Mouse (Mus musculus): ENCODE measurements around the gene Ksr1. TPM values are rescaled to one million over a fixed set of nuclear protein-coding genes. Genes with fewer than 3 reads are reported as not detected.
A peak's percentile ranks its signal among the peaks of the same experiment; 100 is the strongest.

Ksr1 gene
- polyA plus RNA-seq, 1 experiment, result 12.2 TPM

DNA sequence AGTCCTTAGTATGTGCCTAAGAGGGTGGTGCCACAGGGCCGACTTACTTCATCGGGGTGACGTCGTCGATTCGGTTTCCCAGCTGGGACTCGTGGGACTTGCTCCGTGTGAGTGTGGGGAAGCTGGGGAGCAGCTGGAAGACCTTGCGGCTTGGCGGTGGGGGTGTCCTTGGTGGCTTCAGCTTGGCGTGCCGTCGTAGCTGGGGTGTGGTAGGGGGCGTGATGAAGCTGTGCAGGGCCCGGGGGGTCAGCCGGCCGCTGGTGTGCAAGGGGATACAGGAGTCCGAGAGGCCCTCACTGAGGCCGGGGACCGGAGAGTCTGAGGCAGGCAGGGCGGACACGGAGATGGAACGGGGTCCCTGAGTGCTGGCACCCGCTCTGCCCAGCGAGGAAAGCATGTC is 101.4 kb downstream of the Ksr1 start:
- no peak for DNase-seq (ENCODE audit: low spot score)

DNA sequence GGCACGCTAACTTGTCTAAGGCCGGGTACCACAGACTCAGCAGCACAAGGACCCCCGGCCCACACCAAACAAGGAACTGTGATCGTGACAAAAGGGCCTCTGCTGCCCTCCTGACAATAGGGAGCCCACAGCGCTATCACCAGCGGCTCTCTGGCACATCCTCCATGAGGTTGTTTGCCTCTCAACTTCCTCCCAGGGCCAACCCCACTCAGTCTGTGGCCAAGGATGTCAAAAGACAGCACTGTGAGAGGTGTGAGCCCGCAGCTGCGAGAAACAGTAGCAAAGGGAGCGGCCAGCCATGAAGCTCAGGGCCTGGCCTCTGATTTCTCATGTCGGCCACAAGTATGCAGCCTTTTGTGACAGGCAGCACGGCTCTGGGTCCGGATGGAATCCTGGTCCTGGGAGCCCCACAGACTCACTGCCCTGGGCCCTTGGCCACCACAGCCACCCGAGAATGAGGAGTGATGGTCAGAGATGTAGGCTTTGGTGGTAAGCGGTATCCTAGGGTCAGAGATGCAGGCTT is 104.2 kb downstream of the Ksr1 start:
- DNase-seq (ENCODE audit: low spot score), result no peak

DNA sequence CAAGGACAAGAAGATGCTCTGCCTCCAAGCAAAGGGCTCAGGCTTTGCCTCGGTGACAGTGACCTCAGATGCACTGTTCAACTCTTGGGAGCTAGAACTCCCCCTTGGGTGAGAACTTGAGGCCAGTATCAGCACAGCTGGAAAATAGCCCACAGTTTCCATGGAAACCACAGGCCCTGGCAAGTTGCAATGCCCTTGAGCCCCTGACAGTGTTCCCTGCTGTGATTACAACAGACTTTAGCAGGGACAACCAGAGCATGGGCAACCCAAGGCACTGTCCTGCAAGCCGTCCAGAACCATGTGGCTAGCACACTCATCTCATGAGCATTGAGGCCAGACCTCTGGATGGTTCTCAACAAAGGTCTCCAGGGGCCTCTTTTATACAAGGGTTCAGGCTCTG is 106.7 kb downstream of the Ksr1 start:
- DNase-seq (ENCODE audit: low spot score), result no peak

DNA sequence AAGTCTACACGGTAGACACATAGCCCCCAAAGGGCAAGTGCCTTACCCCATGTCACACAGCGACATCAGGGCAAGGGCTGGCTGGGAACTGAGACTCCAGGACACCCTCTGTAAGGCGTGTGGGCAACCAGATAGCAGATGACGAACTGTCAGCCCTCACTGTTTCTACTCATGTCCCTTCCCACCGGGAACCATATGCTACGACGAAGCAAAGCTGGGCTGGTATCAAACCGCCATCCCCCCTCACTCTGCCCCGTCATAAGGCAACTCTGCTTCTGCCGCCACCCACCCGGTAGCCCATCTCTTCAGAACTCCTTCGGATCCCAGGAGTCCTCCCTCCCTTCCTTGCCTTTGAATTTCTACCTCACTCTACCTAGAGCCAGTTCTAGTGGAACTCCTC is 108.7 kb downstream of the Ksr1 start:
- no peak for DNase-seq (ENCODE audit: low spot score)

DNA sequence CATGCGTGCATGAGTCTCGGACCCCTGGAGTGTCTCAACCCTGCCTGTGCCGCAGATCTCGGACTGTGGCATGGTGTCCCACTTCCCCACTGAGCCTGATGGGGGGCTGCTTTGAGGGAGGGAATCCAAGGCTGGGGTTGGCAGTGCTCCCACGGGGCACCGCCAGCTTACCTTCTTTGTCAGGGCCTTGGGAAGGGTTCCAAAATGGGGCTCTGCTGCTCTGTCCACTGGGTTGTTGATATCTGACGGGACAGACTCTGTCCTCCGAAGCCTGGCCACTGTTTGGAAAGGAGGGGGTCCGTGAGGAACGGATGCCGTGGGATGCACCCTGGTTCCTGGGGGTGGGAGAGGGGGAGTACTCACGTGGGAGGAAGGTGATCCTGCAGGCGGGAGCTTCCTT is 109.9 kb downstream of the Ksr1 start:
- DNase-seq (ENCODE audit: low spot score), result no peak

DNA sequence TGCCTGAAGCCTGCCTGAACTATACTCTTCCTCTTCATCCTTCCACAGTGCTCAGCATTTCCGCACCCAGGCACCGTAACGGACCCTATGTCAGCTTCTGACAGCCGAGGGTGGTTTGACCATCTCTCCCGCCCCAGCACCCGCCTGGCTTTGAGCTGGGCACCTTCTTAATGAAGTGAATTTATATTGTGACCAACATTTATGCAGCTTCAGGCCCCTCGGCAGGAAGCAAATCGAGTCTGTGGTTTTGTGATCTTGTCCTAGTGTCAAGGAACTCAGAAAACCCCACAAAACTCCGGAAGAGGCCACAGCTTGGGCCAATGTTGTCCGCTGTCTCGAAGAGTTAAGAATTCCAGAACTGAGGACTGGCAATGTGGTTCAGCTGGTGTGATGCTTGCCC is 112.6 kb downstream of the Ksr1 start:
- DNase-seq (ENCODE audit: low spot score), result no peak

DNA sequence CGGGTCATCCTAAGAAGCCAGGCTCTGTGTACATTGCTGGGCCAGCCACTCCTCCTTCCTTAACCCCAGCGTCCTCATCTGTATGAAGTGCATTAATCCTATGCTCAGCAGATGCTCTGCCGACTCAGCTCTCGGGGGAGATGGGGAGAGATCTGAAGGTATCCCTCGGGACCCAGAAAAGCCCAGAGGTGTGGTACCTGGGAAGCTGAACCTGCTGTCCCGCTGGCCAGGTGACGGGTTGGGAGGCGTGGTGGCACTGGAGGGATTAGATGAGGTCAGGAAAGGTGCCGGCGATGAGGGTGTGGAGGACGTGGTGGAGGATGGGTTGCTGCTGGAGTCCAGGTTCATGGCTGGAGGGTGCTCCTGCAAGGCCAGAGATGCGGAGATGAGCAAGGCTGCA is 113.2 kb downstream of the Ksr1 start:
- DNase-seq (ENCODE audit: low spot score), result no peak

DNA sequence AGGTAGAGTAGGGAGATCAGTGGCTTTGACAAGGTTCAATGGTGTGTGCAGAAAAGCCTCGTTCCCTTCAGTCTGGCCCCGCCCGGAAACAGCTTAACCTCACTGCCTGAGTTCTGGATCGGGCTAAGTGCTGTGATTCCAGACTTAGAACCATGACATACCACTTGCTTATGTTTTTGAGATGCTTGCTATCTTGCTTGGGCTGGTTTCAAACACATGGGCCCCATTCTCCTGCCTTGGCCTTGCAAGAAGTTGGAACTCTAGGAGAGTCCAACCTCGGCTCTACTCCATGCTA is 114.8 kb downstream of the Ksr1 start:
- DNase-seq (ENCODE audit: low spot score), result no peak

DNA sequence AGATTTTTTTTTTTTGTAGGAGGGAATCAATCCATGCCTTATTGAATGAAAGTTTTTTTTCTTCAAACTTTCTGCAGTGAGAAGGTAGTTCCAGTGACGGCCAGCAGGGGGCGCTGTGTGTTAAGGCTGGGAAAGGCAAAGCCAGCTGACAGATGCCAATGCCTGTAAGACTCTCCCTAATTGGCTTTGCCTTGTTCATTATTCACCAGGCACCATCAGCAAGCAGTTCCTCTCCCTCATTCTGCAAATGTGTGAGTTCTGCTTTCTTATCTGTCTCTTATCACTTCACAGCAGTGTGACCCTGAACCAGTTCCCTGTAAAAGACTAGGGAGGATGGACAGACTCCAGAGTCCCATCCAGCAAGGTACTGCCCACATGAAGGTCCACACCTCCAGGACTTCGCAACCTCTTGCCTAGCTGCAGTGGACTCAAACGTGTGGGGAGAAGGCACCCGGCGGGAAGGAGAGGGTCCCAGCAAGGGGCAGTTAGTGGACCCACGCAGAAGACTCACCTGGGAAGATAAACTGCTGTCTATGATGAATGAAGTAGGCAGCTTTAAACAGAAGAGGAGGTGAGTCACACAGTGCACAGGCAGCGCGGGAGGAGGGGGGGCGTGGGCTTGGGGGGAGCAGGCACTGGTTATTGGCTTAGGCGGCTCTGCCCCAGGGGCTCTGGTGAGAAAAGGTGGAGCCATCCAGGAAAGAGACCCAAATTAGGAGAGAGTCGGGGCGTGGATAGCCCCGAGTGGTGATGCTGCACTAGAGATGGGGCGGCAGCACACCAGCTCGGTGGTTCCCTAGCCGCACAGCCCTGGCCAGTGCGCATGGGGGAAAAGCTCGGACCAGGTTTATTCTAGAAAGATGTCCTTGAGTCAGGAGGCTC is 115.4 kb downstream of the Ksr1 start:
- DNase-seq (ENCODE audit: low spot score), result peak; percentile 87

DNA sequence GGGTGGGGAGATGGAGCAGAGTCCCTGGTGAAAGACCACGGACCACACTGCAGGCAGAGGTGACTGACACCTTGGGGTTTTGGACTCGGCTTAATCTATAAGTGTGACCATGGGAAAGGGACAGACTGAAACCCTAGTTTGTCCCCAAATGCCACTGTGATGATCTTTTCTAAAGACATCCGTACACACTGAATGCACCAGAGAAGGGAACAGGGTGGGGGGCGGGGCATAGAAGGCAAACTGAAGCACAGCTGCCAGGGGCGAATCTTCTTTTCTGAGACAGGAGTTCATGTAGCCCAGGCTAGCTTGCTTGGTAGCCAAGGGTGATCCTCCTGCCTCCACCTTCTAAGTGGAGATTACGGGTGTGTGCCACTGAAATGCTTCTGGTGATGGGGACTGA is 122.5 kb downstream of the Ksr1 start:
- no peak for DNase-seq (ENCODE audit: low spot score)

DNA sequence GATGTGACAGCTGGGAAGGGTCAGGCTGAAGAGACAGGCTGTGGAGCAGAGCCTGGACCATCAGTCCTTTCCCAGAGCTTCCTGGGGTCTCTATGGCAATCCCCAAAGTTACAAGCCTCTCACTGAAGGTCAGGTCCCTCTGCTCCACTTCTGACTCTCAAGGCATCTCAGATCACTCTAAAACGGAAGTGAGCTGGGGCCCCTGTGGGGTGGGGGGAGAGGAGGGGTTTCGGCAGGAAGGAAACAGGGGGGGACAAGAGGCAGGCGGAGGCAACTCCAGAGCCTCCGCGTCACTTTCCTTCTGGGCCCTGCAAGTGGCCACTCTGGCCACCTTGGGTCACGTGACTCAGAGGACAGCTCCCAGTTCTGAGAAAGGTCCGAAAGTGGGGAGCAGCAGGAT is 122.9 kb downstream of the Ksr1 start:
- no peak for DNase-seq (ENCODE audit: low spot score)

DNA sequence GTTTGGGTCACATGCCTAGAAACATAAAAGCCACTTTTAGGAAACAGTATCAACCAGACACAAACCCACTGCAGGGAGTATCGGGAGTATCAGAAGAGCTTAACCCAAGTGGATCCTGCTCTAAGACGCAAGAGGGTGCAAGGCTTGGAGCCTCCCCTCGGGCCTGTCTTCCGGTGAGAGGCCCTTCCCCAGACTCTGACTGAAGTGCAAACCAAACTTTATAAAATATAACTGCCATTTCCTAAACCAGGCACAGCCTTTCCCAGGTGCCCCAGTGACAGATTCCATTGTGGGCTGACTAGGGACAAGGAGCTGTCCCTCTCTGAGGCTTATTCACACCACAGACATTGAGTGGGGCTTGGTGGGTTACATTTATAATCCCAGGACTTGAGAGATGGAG is 123.4 kb downstream of the Ksr1 start:
- DNase-seq (ENCODE audit: low spot score), result no peak

DNA sequence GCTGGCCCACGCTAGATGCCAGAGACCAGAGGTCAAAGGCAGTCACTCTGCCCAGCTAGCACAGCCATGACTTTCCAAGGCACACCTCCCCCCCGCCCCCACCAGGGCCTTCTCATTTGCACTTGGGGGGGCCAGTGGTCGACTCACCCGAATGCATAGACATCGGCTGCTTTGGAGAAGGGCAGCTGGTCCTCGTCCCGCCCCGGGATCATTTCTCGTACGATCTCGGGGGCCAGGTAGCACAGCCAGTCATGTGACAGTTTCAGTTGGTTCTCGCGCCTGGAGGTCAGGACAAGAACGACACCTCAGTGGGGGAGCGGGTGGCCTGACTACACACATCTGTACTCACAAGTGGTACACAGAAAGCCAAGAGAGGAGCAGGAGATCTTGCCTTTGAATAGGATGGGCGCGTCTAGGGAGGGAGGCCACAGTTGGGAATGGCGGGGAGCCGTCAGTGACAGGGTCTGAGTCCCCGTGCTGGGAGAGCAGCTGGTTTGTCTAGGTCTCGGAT is 125.6 kb downstream of the Ksr1 start:
- DNase-seq (ENCODE audit: low spot score), result no peak

DNA sequence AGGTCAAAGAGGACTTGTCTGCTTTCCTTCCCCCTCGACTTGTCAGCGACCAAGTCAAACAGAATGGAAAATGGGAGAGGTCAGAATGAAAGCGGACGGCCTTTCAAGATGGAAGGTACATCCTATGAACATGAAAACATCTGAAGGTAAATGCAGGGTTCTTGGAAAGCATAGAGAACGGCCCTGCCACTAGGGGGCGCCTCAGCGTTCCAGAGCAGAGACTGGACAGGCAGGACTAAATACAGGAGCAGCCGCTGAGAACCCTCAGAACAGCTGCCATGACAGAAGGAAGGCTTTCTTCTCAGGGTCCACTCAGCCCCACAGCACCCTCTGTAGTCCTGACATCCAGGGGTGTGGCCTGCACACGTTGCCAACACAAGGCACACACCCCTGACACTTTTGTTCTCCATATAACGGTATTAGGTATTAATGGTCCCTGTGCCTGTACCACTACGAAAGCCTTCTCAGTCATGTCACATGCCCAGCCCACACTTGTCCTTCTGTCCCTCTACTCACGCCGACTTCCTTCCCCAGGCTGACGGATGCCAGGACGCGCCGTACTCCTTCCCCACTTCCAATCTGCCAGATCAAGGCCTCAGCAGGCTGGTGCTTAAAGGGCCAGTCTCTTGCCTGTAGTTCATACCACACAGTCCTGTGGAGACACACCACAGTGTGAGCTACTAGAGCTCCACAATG is 126.2 kb downstream of the Ksr1 start:
- DNase-seq (ENCODE audit: low spot score), result no peak

DNA sequence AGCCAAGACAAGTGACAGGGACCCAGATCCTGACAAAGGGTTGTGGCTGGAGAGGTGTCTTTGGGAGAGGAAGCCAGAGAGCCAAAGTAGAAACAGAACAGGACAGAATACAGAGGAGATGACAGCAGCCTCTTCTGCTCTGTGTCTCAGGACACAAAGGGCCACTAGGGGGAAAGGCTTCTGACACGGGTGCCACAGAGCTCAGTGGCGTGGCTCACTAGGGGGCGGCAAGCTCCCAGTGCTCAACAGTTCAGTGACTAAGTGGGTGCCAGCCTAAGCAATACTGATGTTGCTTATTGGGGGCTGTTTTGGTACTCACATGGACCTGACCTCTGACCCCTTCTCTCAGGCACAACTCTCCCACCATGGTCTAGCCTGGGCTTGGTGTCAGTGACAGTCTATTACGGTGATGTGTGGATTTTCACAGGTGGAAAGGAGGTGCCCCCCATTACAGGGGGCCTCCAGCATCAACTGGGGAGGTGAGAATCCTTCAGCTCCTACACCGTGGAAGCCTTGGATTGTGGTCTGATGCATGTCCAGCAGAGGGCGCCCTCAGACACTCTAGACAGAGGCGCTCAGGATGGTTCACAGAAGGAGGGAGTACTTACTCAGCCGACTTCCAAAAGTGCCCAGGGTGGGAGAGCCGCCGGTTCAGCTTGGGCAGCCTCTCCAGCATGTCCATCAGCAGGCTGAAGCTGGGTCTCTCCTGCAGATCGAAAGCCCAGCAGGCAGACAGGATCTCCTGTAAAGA is 127.1 kb downstream of the Ksr1 start:
- DNase-seq (ENCODE audit: low spot score), result peak; percentile 66

DNA sequence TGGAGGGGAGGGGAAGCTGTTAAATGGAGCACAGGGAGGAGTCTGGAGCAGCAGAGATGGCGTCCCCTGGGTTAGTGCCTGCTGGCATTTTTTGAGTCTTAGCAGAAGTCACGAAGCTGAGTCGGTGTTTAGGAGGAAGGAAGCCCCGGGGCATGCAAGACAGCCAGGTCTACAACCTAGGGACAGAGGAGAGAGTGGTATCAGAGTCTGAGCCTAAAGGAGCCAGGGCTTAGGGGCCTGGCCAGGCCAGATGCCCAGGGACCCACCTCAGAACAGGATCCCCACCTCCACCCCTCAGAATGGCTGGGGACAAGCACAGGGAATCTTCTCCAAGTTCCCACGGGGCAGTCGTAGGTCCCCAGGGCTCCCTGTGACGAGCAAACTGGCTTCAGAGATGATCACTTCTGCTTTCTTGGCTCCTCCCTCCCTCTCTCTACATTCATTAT is 129.0 kb downstream of the Ksr1 start:
- DNase-seq (ENCODE audit: low spot score), result no peak

DNA sequence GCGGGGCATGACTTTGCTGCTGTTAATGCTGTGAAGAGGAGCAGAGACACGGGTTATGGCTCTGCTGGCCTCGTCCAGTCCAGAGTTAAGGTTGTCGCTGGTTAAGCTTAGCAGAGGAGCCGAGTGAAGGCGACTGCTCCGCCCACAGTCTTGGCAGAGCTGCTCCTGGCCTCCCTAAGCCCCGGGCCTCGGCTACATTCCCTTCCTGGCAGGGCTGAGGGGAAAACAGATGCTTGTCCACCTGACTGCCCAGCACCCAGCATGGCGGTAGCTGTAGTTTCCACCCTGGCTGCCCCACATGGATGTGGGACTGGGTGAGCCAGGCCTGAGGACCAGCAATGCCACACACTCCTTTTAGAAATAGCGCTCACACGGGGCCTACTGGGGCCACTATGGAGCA is 130.0 kb downstream of the Ksr1 start:
- peak; percentile 16 for DNase-seq (ENCODE audit: low spot score)

DNA sequence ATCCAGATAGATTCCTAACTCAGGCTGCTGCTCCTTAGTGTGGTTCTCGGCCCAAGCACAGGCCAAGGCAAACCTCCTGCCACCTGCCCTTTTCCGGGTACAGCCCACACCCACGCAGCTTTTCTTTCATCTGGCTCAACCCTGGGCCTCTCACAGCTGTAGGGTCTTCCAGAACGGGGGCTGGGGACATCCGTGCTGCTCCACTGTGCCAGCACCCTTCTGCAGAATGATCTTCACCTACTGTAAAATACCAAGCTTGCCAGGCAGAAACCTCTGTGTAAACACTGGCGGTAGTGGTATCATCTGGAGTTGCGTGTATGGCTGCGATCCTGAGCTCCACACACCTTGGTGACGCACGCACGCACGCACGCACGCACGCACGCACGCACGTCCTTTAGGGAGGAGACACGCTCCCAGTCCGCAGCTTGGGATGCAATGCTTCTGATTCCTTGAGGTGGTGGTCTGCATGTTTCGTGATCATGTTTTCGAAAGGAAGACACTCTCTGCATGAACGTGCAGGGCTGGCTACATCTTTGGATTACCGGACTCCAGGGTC is 130.5 kb downstream of the Ksr1 start:
- DNase-seq (ENCODE audit: low spot score), result peak; percentile 12

DNA sequence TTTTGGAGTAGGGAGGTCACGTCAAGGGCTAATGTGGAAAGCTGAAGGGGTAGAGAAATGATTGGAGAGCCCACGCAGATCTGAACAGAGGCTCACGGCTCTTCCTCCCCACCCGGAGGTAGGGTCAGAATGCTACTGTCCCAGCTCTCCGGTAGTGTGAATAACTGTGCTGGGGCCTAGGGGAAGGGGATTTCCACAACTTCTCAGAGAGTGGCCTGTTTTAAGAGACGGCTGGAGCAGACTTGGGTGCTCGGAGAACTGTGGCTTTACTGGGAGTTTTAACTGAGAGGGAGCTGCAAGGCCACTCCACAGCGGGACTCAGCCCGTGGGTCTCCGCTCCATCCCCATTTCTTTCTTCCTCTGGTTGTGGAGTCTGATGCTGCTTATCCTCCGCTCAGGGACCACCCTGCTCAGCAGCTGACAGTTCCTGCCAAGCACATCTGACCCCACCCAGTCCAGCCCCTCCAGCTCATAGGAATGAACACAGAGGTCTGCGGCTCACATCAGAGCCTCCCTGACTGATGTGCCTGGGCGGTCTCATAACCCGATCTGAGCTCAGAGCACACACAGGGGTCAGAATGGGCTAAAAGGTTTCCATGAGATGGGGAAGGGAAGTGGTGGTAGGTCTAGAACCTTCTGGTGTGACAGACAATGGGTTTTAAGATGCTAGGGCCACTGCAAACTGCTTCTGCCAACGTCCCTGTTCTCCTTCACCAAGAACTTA is 131.4 kb downstream of the Ksr1 start:
- DNase-seq (ENCODE audit: low spot score), result peak; percentile 9

DNA sequence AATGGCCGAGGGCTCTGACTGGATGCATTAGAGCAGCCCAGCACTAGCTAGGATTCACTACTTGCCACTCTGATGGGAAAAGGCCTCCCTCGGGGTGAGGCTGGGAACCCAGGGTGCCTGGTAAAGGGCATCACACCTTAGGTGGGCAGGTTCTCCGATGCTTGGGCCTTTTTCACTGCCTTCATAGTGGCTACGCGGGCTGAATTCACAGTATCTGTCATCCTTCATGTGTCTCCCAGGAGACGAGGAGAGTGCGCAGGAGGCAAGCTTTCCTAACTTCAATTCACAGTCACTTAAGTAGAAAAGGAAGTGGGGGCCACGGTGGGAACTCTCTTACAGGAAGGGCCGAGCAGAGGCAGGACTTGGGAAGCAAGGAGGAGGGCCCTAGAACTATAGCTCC is 132.4 kb downstream of the Ksr1 start:
- DNase-seq (ENCODE audit: low spot score), result no peak

DNA sequence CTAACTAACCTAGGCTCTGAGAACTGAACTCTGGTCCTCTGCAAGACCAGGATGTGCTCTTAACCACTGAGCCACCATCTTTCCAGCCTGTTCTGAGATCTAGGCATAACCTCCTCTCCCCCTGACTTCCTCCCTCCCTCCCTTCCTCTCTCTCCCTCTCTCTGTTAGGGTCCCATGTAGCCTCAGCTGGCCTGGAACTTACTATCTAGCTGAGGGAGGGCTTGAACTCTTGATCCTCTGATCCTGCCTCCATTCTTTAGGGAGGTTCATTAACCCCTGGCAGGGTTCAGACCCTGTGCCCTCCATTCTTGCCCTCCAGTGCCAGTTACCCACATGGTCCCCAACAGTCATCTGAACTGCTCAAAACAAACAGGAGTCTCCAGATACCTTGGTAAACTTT is 133.2 kb downstream of the Ksr1 start:
- DNase-seq (ENCODE audit: low spot score), result no peak
